Mouse (Mus musculus): ENCODE data around the gene Gm11639.

- TF ChIP-seq TAL1 (IDR thresholded peaks at IDR 0.05; ENCODE audit: low read length) = no peak
- no peak for TF ChIP-seq GATA1 (IDR thresholded peaks at IDR 0.05; ENCODE audit: low read depth, low read length)
- no peak for TF ChIP-seq MAX (IDR thresholded peaks at IDR 0.05; ENCODE audit: low read length)
- TF ChIP-seq USF1 (IDR thresholded peaks at IDR 0.05; ENCODE audit: low read depth, low read length) = no peak
- no peak for TF ChIP-seq ELF1 (IDR thresholded peaks at IDR 0.05; ENCODE audit: low read depth, low read length)
- no peak for TF ChIP-seq ZC3H11A (IDR thresholded peaks at IDR 0.05; ENCODE audit: low read depth, low read length)
- TF ChIP-seq POLR2A (IDR thresholded peaks at IDR 0.05; ENCODE audit: control insufficient read depth in 1 of 2, insufficient read depth in 1 of 2, low read depth in 1 of 2, low read length in 2 of 2, poor library complexity in 1 of 2) = no peak
- no peak for TF ChIP-seq POLR2AphosphoS2 (IDR thresholded peaks at IDR 0.05; ENCODE audit: low read length)
- TF ChIP-seq CTCF (IDR thresholded peaks at IDR 0.05 in 2 of 3, conservative IDR thresholded peaks at IDR 0.05 in 1 of 3; ENCODE audit: control insufficient read depth in 1 of 3, insufficient read depth in 1 of 3, low read depth in 2 of 3, low read length in 3 of 3, poor library complexity in 1 of 3, severe bottlenecking in 1 of 3) = no peak
Measured at GRCm38 (mm10) chr11:104744995-104745568, 59.6 kb downstream of the Gm11639 start.

Data from MEL (cell line).